Mouse (Mus musculus): ENCODE results near the gene Vangl1. TPM values are rescaled to one million over a fixed set of nuclear protein-coding genes. Genes with fewer than 3 reads are reported as not detected.

The Vangl1 gene
- polyA plus RNA-seq, 1 experiment from 2014 or later: 28.4 TPM

- Histone ChIP-seq H3K9me3 (ENCODE audit: low read depth, low read length) (no peaks in the 10 kb centered on the region), H3K4me3 (ENCODE audit: low read depth, low read length) (no peak overlapping the region), H3K36me3 (ENCODE audit: insufficient read depth) (no peaks in the 10 kb centered on the region), H3K9ac (no peak overlapping the region), H3K4me1 (ENCODE audit: insufficient read depth) (peaks cover 6% of the 10 kb centered on the region), H3K27ac (ENCODE audit: low read depth) (no peak overlapping the region), H3K27me3 (ENCODE audit: insufficient read depth, low read length) (no peaks in the 10 kb centered on the region), H3K4me2 (no peak overlapping the region)
- DNase-seq (no peak), ATAC-seq (ENCODE audit: insufficient read depth) (no peak)
- no peak for TF ChIP-seq CTCF (IDR thresholded peaks at IDR 0.05; ENCODE audit: low read depth)
- 84% methylated on average over 17 of the region's 18 CpGs for WGBS
These were observed 28.8 kb downstream of the Vangl1 start for GRCm38 (mm10) chr3:102175701-102176100.

GRCm38 (mm10) chr3:102174118-102174865, 30.2 kb downstream of the Vangl1 start:
- Histone ChIP-seq H3K4me3 (ENCODE audit: low read depth, low read length) (no peak overlapping the region), H3K36me3 (ENCODE audit: insufficient read depth) (no peaks in the 10 kb centered on the region), H3K27ac (ENCODE audit: low read depth) (no peak overlapping the region), H3K27me3 (ENCODE audit: insufficient read depth, low read length) (no peaks in the 10 kb centered on the region), H3K4me1 (ENCODE audit: insufficient read depth) (peaks cover 17% of the 10 kb centered on the region), H3K9me3 (ENCODE audit: low read depth, low read length) (no peaks in the 10 kb centered on the region), H3K4me2 (no peak overlapping the region), H3K9ac (no peak overlapping the region)
- WGBS: 39% methylated on average over 8 of the region's 8 CpGs
- no peak for TF ChIP-seq CTCF (IDR thresholded peaks at IDR 0.05; ENCODE audit: low read depth)
- ATAC-seq (ENCODE audit: insufficient read depth) (no peak), DNase-seq (no peak)

DNA sequence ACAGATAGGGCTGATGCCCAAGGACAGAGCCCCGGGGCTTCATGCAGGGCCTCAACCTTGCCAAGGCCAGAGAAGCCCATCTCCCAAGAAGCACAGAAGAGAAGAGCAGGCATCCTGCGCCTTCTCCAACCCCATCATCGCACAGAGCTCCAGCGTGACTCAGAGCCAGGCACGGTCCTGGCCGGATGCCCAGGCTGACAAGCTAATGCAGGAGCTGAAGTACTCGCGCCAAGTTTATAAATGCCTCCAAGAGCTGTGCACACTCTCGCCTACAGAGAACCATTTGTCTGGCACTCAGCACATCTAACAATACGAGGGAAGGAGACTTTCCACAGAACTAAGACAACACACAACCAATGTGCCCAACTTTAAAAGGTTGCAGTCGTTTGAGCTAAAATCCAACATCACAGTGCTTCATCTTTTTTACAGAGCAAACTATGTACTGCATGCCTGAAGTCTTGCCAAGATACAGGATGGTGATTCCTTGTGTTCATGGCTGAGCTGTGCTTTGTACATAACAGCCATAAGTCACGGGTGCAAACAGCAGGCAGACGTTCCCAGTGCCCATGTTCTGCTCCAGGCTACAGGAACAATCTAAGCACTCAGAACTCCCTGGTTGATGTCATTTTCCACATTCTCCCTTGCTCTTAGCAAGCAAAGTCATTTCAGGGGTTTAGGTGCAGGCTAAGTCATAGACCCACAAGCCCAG, 35.1 kb downstream of the Vangl1 start:
- DNase-seq (peak; percentile 99), ATAC-seq (ENCODE audit: insufficient read depth) (peak; percentile 94)
- Histone ChIP-seq H3K9me3 (ENCODE audit: low read depth, low read length) (no peaks in the 10 kb centered on the region), H3K27ac (ENCODE audit: low read depth) (peak overlapping the region; percentile 80), H3K4me2 (peak overlapping the region; percentile 21; the same call in 1 of the 2 replicates), H3K27me3 (ENCODE audit: insufficient read depth, low read length) (no peaks in the 10 kb centered on the region), H3K9ac (no peak overlapping the region), H3K4me1 (ENCODE audit: insufficient read depth) (peaks cover 25% of the 10 kb centered on the region), H3K4me3 (ENCODE audit: low read depth, low read length) (no peak overlapping the region), H3K36me3 (ENCODE audit: insufficient read depth) (peaks cover 11% of the 10 kb centered on the region; the same call in 1 of the 2 replicates)
- 0 out of 2 replicates have a peak, but pooled peaks have one; percentile 9 for TF ChIP-seq CTCF (IDR thresholded peaks at IDR 0.05; ENCODE audit: low read depth)
- 13% methylated on average over 13 of the region's 13 CpGs for WGBS

DNA sequence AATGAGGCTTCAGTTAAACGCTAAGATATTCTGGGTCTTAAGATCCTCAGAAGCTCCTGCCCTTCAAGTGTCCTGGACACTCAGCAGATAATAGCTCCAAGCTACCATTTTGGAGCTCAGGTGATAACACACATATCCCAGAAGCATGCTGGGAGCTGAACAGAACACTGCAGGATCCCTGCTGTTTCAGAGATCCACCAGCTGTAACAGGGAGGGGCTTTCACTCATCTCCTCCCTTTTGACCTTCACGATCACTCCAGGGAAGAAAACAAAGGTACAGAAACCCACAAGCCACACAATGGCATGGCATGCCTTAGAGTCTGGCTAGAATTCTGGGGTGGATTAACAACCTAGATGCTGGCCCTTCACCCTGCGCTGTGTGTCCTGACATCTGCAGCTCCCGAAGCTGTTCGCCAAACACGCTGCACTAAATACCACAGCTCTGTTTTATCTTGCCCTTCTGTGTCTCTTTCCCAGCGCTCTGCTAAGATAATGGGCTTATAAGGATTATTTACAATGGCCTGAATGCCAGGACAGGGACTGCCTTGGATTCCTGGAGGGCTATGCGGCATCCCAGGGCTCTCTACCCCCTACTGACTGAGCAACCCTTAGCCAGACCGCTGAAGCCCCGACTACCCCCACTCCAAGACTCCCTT, 36.8 kb downstream of the Vangl1 start:
- WGBS: 22% methylated on average over 10 of the region's 10 CpGs
- no peak overlapping the region for H3K27ac ChIP-seq (ENCODE audit: low read depth)
- H3K36me3 ChIP-seq (ENCODE audit: insufficient read depth): peaks cover 20% of the 10 kb centered on the region
- no peak overlapping the region for H3K4me3 ChIP-seq (ENCODE audit: low read depth, low read length)
- H3K4me1 ChIP-seq (ENCODE audit: insufficient read depth): peaks cover 25% of the 10 kb centered on the region
- no peak for TF ChIP-seq CTCF (IDR thresholded peaks at IDR 0.05; ENCODE audit: low read depth)
- H3K9ac ChIP-seq: no peak overlapping the region
- no peaks in the 10 kb centered on the region for H3K9me3 ChIP-seq (ENCODE audit: low read depth, low read length)
- no peaks in the 10 kb centered on the region for H3K27me3 ChIP-seq (ENCODE audit: insufficient read depth, low read length)
- H3K4me2 ChIP-seq: no peak overlapping the region
- DNase-seq: no peak
- ATAC-seq (ENCODE audit: insufficient read depth): no peak

GRCm38 (mm10) chr3:102166794-102167193, 37.7 kb downstream of the Vangl1 start:
- Histone ChIP-seq H3K27ac (ENCODE audit: low read depth) (peak overlapping the region; percentile 18; the same call in 1 of the 2 replicates), H3K4me2 (no peak overlapping the region), H3K4me1 (ENCODE audit: insufficient read depth) (peaks cover 25% of the 10 kb centered on the region), H3K36me3 (ENCODE audit: insufficient read depth) (peaks cover 25% of the 10 kb centered on the region), H3K9ac (no peak overlapping the region), H3K27me3 (ENCODE audit: insufficient read depth, low read length) (no peaks in the 10 kb centered on the region), H3K4me3 (ENCODE audit: low read depth, low read length) (no peak overlapping the region), H3K9me3 (ENCODE audit: low read depth, low read length) (no peaks in the 10 kb centered on the region)
- DNase-seq (no peak), ATAC-seq (ENCODE audit: insufficient read depth) (no peak)
- no peak for TF ChIP-seq CTCF (IDR thresholded peaks at IDR 0.05; ENCODE audit: low read depth)
- 86% methylated on average over 8 of the region's 8 CpGs for WGBS

GRCm38 (mm10) chr3:102166287-102166620, 38.2 kb downstream of the Vangl1 start:
- no peak for DNase-seq

More at GRCm38 (mm10) chr3:102166287-102166620, 38.2 kb downstream of the Vangl1 start:
- Histone ChIP-seq H3K27me3 (ENCODE audit: insufficient read depth, low read length) (no peaks in the 10 kb centered on the region), H3K4me2 (0 out of 2 replicates have a peak overlapping the region, but pooled peaks have one; percentile 11), H3K9ac (no peak overlapping the region), H3K4me3 (ENCODE audit: low read depth, low read length) (no peak overlapping the region), H3K4me1 (ENCODE audit: insufficient read depth) (peaks cover 25% of the 10 kb centered on the region), H3K36me3 (ENCODE audit: insufficient read depth) (peaks cover 30% of the 10 kb centered on the region), H3K9me3 (ENCODE audit: low read depth, low read length) (no peaks in the 10 kb centered on the region), H3K27ac (ENCODE audit: low read depth) (peak overlapping the region; percentile 67)
- no peak for ATAC-seq (ENCODE audit: insufficient read depth)
- 80% methylated on average over 4 of the region's 4 CpGs for WGBS
- no peak for TF ChIP-seq CTCF (IDR thresholded peaks at IDR 0.05; ENCODE audit: low read depth)

All from lung, embryonic 14.5 days (tissue).